Mouse (Mus musculus) embryo, embryonic 11.5 days (tissue): Measurements from ENCODE around the gene Bcl2a1b.
"Not testable (repeated sequence)": the region's sequence is repeated elsewhere in the genome, so short reads cannot be mapped to it uniquely, and the experiment has no call there.

Source experiments
- DNase-seq: peaks from one replicate; pipeline ENCODE4 v3.0.0-alpha.2; 2012; ENCODE audit warnings: low read depth, low spot score

Bcl2a1b gene

DNA sequence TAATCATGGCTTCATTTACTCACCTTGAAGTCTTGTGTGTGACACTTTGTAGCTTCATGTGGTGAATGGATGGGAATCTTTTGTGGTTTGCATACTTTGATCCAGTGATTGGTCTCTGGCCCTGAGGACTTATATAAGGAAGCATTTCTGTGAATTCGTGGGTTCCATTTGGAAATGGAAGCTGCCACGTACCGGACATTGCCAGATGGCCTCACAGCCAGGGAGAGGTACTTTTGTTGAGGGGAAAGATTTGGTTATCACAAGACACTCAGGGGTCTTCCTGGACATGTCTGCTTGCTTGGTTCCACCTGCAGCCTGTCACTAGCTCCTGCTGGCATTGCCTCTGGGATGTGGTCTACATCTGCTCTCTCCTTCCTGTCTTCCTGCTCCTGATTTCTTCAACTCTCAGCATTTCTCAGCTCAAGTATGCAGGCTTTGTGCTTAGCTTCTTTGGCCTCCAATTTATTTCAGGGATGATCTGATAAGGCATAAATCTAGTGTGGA is 41.6 kb downstream of the Bcl2a1b start:
- not testable (repeated sequence) for DNase-seq

DNA sequence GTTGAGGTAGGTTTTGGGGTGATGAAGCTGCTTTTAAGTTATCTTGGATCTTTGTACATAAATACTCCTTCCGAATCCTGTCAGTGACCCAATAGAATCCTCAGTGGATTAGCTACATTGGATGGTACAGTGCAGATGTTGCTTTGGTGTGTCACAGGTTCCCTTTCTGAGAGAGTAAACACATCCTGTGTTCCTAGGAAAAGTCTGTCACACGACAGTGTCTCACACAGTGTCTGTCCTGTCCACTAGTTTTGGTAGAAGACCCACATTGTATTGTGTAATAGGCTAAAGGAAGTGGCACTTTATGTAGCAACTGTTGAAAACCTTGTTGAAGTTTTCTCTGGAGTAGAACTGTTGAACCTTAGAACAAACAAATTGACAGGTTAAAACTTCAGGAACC is 54.4 kb downstream of the Bcl2a1b start:
- no peak for DNase-seq

DNA sequence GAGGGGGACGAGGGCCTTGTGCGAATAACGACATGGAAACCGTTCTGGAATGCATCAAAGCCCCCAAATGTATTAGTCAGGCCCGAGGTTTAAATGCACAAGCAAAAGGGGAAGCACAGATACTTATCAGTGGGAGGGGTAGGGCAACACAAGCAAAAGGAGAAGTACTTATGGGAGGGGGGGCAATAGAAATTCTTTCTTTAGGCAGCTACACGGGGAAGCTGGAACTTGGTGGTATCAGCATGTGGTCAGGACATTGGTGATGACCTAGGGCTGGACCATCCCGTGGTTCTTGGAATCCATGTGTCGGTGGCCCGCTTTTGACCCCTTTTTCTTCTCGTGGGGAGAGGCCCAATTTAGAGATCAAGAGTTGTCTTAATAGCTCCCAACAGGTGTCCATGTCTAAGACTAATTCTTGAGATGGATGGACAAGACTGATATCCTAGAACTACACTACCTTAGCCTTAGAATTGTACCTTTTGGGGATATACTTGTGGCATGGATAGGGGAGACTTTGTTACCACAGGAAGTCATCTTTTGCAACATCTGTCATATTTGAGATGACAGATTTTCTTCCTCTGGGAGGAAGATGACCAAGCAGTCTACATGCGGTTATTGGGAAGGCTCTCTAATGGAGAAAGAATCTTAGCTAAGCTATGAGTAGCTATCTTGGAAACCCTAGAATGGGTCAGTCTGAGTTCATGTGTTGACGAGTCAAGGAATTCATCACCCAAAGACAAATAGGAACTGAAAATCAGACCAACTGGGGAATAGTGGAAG is 57.7 kb downstream of the Bcl2a1b start:
- no peak for DNase-seq
